Mouse (Mus musculus) hindbrain, postnatal 0 days (tissue): Measurements from ENCODE around the gene Runx3. TPM values are rescaled to one million over a fixed set of nuclear protein-coding genes. Genes with fewer than 3 reads are reported as not detected.

Experiments
- ATAC-seq: fragments of 200-750 bp; cut with Nextera tagmentation; 2 replicates; pipeline ENCODE4 v1.8.0; 2017; ENCODE audit warnings: mild to moderate bottlenecking, moderate TSS enrichment, moderate library complexity
- DNase-seq: peaks from one replicate; pipeline ENCODE4 v3.0.0-alpha.2; 2015; ENCODE audit warnings: low spot score
- H3K27ac ChIP-seq: fragments of 300-500 bp; sonication (generic); 2 replicates; pipeline ENCODE4 v1.5.1; 2014; ENCODE audit warnings: mild to moderate bottlenecking
- H3K27me3 ChIP-seq: fragments of 300-500 bp; sonication (generic); 2 replicates; pipeline ENCODE4 v1.6.1; 2014; ENCODE audit warnings: low read length, mixed read lengths; ENCODE audit not compliant: insufficient read depth
- H3K36me3 ChIP-seq: fragments of 300-500 bp; sonication (generic); 2 replicates; pipeline ENCODE4 v1.6.1; 2014; ENCODE audit warnings: low read length, mixed read lengths; ENCODE audit not compliant: insufficient read depth
- H3K4me1 ChIP-seq: fragments of 300-500 bp; sonication (generic); 2 replicates; pipeline ENCODE4 v1.6.1; 2014; ENCODE audit warnings: antibody characterized with exemption, low read length, mixed read lengths; ENCODE audit not compliant: insufficient read depth
- H3K4me2 ChIP-seq: fragments of 300-500 bp; sonication (generic); 2 replicates; pipeline ENCODE4 v1.6.1; 2014; ENCODE audit warnings: low read depth, mild to moderate bottlenecking, low read length, moderate library complexity, mixed read lengths
- H3K4me3 ChIP-seq: fragments of 300-500 bp; sonication (generic); 2 replicates; pipeline ENCODE4 v1.5.1; 2014; ENCODE audit warnings: low read length
- H3K9ac ChIP-seq: fragments of 300-500 bp; sonication (generic); replicated peaks from 2 replicates; pipeline ENCODE4 v1.6.1; 2014; ENCODE audit warnings: mild to moderate bottlenecking, low read length, moderate library complexity, mixed read lengths
- H3K9me3 ChIP-seq: fragments of 300-500 bp; sonication (generic); 2 replicates; pipeline ENCODE4 v1.6.1; 2016; ENCODE audit warnings: low read length, mixed read lengths
- CTCF ChIP-seq: IDR thresholded peaks from 2 replicates; pipeline ENCODE4 v1.5.1; 2016; ENCODE audit warnings: antibody characterized with exemption, control low read depth, low read depth
- WGBS: fragments of 180-500 bp; shearing (Covaris S2); extraction: QIAGEN DNeasy Blood & Tissue Kit; methylation state at CpG from one replicate; pipeline ENCODE4 v1.1.7; 2014; 5-methylcytosine and 5-hydroxymethylcytosine counted together
- polyA plus RNA-seq: library from polyadenylated mRNA; unstranded; fragments of >200 nt; fragmentation: Nextera tagmentation; extraction: Ambion mirVana; gene quantifications from 2 replicates; pipeline ENCODE4 v1.2.1, GENCODE M21; 2015
- total RNA-seq: library from RNA; depleted of rRNA; stranded (reverse); fragments of >200 nt; gene quantifications from 2 replicates; pipeline ENCODE4 v1.2.3, GENCODE M21; 2014

The Runx3 gene
- total and polyA plus RNA-seq, 2 experiments from 2014 or later, result not detected

- Histone ChIP-seq H3K9ac (no peak overlapping the region), H3K27ac (no peak overlapping the region), H3K4me3 (no peak overlapping the region), H3K4me1 (no peaks in the 10 kb centered on the region), H3K9me3 (no peaks in the 10 kb centered on the region), H3K36me3 (no peaks in the 10 kb centered on the region), H3K4me2 (no peak overlapping the region), H3K27me3 (0 out of 2 replicates have a peak, but pooled peaks cover 6% of the 10 kb centered on the region)
- TF ChIP-seq CTCF, result no peak
- DNase-seq, result no peak
- ATAC-seq, result no peak
- WGBS, result 65% methylated on average over 4 of the region's 4 CpGs
Observed at GRCm38 (mm10) chr4:135133711-135134110, 13.3 kb downstream of the Runx3 start.

DNA sequence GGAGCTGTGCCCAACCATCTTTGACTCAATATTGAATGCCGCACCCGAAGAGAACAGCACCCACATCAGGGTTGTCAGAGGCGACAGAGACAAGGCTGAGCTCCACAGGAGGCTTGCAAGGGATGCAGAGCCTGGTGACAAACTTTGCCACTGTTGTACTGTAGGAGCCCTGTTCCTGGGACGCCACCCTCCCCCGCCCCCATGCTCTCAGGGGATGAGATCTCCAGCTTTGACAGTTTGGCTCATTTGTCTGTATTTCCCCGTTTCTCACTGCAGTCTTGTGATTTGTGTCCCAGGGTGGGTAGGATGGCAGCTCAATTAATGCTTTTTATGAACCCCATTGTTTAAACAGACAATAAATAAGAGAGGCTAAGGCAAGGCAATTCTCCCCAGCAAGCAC is 14.9 kb downstream of the Runx3 start:
- WGBS, result 61% methylated on average over 6 of the region's 6 CpGs
- peaks cover 23% of the 10 kb centered on the region for H3K27me3 ChIP-seq
- no peak for DNase-seq
- no peaks in the 10 kb centered on the region for H3K36me3 ChIP-seq
- H3K9me3 ChIP-seq, result no peaks in the 10 kb centered on the region
- no peak overlapping the region for H3K4me2 ChIP-seq
- ATAC-seq, result no peak
- no peak overlapping the region for H3K27ac ChIP-seq
- H3K4me1 ChIP-seq, result no peaks in the 10 kb centered on the region
- no peak overlapping the region for H3K9ac ChIP-seq
- H3K4me3 ChIP-seq, result no peak overlapping the region
- no peak for TF ChIP-seq CTCF

DNA sequence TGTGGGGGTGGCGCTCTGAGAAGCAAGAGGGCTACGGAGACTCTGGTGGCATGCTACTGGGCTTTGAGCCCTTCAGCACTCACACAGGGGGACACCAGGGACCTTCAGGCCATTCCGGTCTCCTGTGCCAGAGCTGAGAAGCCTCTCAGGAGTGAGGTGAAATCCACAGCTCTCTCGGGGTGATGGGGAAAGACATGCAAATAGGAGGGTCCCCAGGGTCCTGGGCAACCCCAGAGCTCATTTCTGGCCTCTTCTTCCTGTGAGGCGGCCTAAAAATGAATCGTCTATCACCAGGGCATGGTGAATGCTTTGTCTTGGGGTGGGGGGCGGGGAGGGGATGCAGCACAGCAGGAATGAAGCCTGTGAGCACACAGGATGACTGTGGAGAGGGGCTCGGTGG is 15.8 kb downstream of the Runx3 start:
- Histone ChIP-seq H3K36me3 (no peaks in the 10 kb centered on the region), H3K9me3 (no peaks in the 10 kb centered on the region), H3K4me1 (no peaks in the 10 kb centered on the region), H3K4me3 (no peak overlapping the region), H3K27me3 (peaks cover 31% of the 10 kb centered on the region), H3K27ac (no peak overlapping the region), H3K9ac (no peak overlapping the region), H3K4me2 (no peak overlapping the region)
- TF ChIP-seq CTCF, result no peak
- ATAC-seq, result no peak
- no peak for DNase-seq
- WGBS, result 52% methylated on average over 8 of the region's 8 CpGs

DNA sequence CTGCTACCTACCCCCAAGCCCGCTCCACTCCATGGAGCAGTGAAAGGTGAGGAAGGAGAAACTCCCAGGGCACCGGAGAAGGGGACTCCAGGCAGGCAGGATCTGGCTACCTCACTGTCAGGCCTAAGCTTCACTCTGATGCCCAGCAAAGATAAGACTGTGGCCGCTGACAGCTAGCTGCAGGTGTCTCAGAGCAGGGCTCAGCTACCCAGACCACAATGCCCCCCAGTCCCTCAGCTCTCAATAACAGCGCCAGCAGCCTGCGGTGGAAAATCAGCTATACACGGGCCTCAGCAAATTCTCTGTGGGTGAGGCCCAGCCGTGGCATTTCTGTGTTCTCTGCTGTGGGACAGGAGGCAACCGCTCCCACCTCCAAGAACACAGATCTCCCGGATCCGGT is 16.2 kb downstream of the Runx3 start:
- ATAC-seq, result no peak
- peaks cover 35% of the 10 kb centered on the region for H3K27me3 ChIP-seq
- H3K9me3 ChIP-seq, result no peaks in the 10 kb centered on the region
- H3K36me3 ChIP-seq, result no peaks in the 10 kb centered on the region
- no peak overlapping the region for H3K4me2 ChIP-seq
- 67% methylated on average over 10 of the region's 10 CpGs for WGBS
- TF ChIP-seq CTCF, result no peak
- DNase-seq, result no peak
- H3K27ac ChIP-seq, result no peak overlapping the region
- H3K4me1 ChIP-seq, result no peaks in the 10 kb centered on the region
- no peak overlapping the region for H3K9ac ChIP-seq
- H3K4me3 ChIP-seq, result no peak overlapping the region

DNA sequence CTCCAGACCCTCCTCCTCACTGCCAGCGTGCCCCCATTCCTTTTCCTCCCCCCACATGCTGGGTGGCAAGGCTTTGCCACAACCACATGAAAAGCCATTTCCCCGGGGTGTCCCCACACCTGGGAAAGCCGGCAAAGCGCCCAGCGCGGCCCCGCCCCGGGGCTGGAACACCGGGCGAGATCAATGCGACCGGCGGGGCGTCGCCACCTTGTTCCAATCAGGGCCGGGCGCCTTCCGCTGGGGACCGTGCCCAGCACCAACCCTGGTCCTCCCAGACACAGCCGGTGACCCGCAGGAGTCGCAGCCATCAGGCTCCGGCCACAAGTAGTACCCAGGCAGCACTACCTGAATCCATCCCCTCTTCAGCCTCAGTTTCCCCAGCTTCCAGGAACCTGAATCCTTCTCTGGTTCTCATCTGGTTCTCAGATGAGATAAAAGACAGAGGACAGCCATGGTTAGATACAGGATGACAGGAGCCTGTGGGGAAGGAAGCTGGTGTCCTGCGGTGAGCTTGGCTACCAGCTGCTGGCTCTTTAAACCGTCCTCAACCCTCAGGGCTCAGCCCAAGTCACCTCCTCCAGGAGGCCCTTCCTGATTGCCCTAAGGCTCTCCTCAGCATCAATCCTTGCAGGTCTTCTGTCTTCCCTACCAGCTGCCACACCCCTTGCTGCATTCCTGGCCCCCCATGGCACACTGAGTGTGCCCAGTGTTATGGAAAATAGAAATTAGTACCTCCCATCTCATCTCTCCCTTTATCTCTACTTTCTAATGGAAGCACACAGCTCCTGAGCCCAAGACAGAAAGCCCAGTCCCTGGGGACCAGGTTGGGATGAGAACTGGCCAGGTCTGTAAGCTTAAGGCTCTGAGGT is 20.4 kb downstream of the Runx3 start:
- Histone ChIP-seq H3K27me3 (peaks cover 51% of the 10 kb centered on the region), H3K36me3 (no peaks in the 10 kb centered on the region), H3K4me2 (no peak overlapping the region), H3K4me3 (no peak overlapping the region), H3K9me3 (no peaks in the 10 kb centered on the region), H3K27ac (no peak overlapping the region), H3K9ac (no peak overlapping the region), H3K4me1 (no peaks in the 10 kb centered on the region)
- TF ChIP-seq CTCF, result no peak
- no peak for ATAC-seq
- 1% methylated on average over 25 of the region's 25 CpGs for WGBS
- no peak for DNase-seq

DNA sequence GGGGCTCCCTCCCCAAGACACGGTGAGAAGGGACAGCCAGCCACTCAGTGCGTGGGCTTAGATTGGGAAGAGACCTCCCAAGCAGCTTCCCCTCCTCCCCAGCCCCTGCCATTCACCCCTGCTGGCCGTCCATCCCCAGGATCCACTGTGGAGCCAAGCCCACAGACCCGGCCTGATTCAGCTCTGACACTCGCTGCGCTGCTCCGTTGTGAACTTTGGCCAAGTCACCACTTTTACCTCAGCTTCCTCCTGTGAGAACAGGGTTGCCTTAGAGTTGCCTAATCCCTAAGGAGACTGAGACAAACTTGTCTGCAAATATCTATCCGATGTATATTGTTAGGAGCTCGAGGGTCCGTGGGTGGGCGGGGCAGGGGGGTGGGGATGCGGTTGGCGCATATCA is 21.3 kb downstream of the Runx3 start:
- WGBS, result 3% methylated on average over 13 of the region's 13 CpGs
- Histone ChIP-seq H3K4me2 (no peak overlapping the region), H3K27me3 (peaks cover 58% of the 10 kb centered on the region), H3K4me1 (no peaks in the 10 kb centered on the region), H3K36me3 (no peaks in the 10 kb centered on the region), H3K9ac (no peak overlapping the region), H3K4me3 (no peak overlapping the region), H3K27ac (no peak overlapping the region), H3K9me3 (no peaks in the 10 kb centered on the region)
- no peak for ATAC-seq
- DNase-seq, result no peak
- TF ChIP-seq CTCF, result no peak

DNA sequence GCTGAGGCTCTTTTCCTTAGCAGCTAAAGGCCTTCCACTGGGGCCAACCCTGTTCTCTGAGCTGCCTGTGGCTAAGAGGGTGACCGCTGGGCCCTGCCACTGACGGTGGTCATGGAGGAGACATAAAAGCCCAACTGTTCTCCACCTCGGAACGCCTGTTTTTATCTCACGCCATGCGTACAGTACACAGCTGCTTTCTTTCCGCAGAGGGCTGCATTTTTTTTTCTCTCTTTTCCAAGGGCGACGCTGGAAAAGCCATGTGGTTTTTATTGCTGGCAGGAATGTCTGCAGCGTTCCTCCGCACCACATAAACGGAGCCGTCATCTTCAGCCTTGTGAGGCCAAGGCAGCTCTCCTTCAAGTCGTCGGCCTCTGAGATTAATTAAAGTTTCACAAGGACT is 26.3 kb downstream of the Runx3 start:
- Histone ChIP-seq H3K9me3 (no peaks in the 10 kb centered on the region), H3K27ac (no peak overlapping the region), H3K4me2 (no peak overlapping the region), H3K36me3 (no peaks in the 10 kb centered on the region), H3K9ac (no peak overlapping the region), H3K4me1 (no peaks in the 10 kb centered on the region), H3K27me3 (peaks cover 71% of the 10 kb centered on the region), H3K4me3 (no peak overlapping the region)
- no peak for DNase-seq
- no peak for TF ChIP-seq CTCF
- ATAC-seq, result no peak
- 18% methylated on average over 15 of the region's 15 CpGs for WGBS
